Mouse (Mus musculus): ENCODE results near the gene Wnk4. TPM values are rescaled to one million over a fixed set of nuclear protein-coding genes. Genes with fewer than 3 reads are reported as not detected.

Gene Wnk4
- polyA plus RNA-seq, 1 experiment from 2014 or later, result 10.2 TPM

DNA sequence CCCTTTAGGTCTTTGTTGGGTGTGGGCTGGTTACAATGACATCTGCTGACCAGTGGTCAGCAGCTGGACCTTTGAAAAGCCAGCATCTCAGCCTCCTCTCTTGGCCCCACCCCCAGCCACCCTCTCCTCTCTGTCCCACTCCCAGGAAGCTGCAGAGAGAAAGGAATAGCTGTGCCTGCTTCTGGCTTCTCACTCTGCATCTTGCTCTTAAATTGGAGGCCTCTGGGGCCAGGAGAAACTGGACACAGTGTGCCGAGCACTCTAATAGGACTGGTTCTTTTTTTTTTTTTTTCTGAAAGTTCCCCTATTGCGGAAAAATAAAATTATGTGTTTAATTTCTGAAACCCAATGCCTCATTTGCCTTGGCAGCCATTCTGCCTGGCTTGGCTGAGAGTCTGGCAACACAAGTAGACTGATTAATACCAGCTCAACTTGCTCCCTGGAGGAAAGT, 30.3 kb upstream of the Wnk4 start:
- 29% methylated on average over 2 of the region's 2 CpGs for WGBS
- peaks cover 21% of the 10 kb centered on the region for H3K4me1 ChIP-seq
- no peaks in the 10 kb centered on the region for H3K36me3 ChIP-seq
- no peak overlapping the region for H3K27ac ChIP-seq (replicated peaks)
- H3K4me2 ChIP-seq (replicated peaks), result no peak overlapping the region
- no peaks in the 10 kb centered on the region for H3K9me3 ChIP-seq
- H3K9ac ChIP-seq (replicated peaks), result no peak overlapping the region
- H3K27me3 ChIP-seq, result peaks cover 21% of the 10 kb centered on the region
- ATAC-seq (ENCODE audit: low FRiP score, low read depth), result no peak
- H3K4me3 ChIP-seq, result no peak overlapping the region

DNA sequence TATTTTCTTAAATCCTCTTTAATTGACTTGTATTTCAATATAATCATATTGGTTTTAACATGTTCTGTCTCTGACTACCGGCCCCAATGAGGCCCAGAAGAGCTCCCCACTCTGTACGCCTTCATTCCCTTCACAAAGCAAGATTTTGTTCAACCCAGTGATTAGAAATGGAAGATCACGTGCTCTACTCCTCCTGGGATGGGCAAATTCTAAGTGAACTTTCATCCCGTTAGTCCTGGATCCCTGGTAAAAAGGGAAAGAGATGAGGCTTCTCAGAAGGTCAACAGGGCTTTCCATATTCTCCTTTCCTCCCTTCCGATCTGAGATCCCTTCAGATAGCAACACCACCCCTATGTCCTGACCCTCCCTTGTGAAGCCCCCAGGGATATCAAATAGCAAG, 29.8 kb upstream of the Wnk4 start:
- Histone ChIP-seq H3K4me1 (peaks cover 17% of the 10 kb centered on the region), H3K9ac (replicated peaks) (no peak overlapping the region), H3K36me3 (no peaks in the 10 kb centered on the region), H3K27me3 (peaks cover 18% of the 10 kb centered on the region), H3K4me2 (replicated peaks) (no peak overlapping the region), H3K4me3 (no peak overlapping the region), H3K27ac (replicated peaks) (no peak overlapping the region), H3K9me3 (no peaks in the 10 kb centered on the region)
- WGBS, result 14% methylated on average over 5 of the region's 5 CpGs
- no peak for ATAC-seq (ENCODE audit: low FRiP score, low read depth)

GRCm38 (mm10) chr11:101230991-101231871, 29.1 kb upstream of the Wnk4 start:
- Histone ChIP-seq H3K27ac (replicated peaks) (no peak overlapping the region), H3K36me3 (no peaks in the 10 kb centered on the region), H3K4me1 (peaks cover 14% of the 10 kb centered on the region), H3K4me2 (replicated peaks) (no peak overlapping the region), H3K9ac (replicated peaks) (no peak overlapping the region), H3K4me3 (no peak overlapping the region), H3K9me3 (no peaks in the 10 kb centered on the region), H3K27me3 (peaks cover 18% of the 10 kb centered on the region)
- whole genome bisulfite sequencing, result 13% methylated on average over 18 of the region's 18 CpGs
- no peak for ATAC-seq (ENCODE audit: low FRiP score, low read depth)

DNA sequence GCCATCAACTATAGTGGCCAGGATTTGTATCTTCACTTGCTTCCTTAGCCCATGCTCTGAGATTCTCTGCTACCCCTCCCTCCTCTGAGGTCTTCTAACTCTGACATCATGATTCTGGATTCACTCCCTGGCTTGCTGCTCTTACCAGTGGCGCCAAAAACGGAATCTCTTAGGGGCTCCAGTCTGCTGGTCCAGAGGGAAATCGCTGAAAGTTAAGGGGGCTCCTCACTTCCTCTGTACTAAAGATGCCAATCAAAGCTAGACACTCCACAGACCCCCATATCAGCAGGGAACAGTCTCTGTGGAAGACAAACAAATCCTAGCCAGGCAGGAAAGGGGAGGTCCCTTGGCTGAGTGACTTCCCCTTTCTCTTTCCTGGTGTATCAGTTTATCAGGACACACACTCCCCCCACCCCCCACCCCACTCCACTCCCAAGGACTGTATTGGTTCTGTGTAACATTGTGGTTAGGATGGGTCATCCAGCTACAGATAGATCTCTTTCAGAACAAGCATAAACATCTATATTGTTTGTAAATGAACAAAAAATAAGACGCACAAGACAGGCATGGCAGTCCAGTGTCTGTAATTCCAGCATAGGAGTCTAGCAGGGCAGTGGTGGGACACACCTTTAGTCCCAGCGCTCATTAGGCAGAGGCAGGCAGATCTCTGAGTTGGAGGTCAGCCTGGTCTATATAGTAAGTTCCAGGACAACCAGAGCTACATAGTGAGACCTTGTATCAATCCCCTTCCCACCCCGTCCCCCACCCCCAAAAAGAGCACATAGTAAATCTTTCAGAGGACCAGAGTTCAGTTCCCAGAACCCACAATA, 28.1 kb upstream of the Wnk4 start:
- Histone ChIP-seq H3K9ac (replicated peaks) (no peak overlapping the region; the same call in 1 of the 2 replicates), H3K4me3 (no peak overlapping the region), H3K27ac (replicated peaks) (no peak overlapping the region), H3K4me2 (replicated peaks) (no peak overlapping the region), H3K4me1 (peaks cover 11% of the 10 kb centered on the region), H3K36me3 (no peaks in the 10 kb centered on the region), H3K9me3 (no peaks in the 10 kb centered on the region), H3K27me3 (peaks cover 18% of the 10 kb centered on the region)
- WGBS, result 61% methylated on average over 6 of the region's 6 CpGs
- no peak for ATAC-seq (ENCODE audit: low FRiP score, low read depth)

GRCm38 (mm10) chr11:101233240-101233639, 27.1 kb upstream of the Wnk4 start:
- whole genome bisulfite sequencing, result 92% methylated on average over 1 of the region's 1 CpGs
- Histone ChIP-seq H3K4me1 (peaks cover 11% of the 10 kb centered on the region), H3K36me3 (no peaks in the 10 kb centered on the region), H3K27me3 (peaks cover 13% of the 10 kb centered on the region), H3K4me3 (no peak overlapping the region), H3K9me3 (no peaks in the 10 kb centered on the region), H3K4me2 (replicated peaks) (no peak overlapping the region), H3K9ac (replicated peaks) (no peak overlapping the region), H3K27ac (replicated peaks) (no peak overlapping the region)
- no peak for ATAC-seq (ENCODE audit: low FRiP score, low read depth)

DNA sequence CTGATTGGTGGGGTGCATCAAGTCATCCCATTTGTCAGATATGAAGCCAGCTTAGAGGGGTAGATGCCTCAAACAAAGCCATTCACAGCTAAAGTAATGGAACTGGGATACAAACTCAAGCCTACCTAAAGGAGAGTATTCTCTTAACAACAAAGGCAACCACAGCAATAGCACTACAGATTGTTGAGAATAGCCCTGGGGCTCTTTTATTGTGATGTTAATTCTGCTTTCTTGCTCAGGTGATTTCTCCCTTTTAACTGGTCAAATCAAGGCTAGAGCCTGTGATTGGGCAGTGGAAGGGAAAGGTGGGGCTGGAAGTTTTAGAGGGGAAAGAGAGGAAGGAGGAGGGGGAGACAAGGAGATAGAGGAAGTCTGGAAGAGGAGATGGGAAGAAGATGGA, 26.2 kb upstream of the Wnk4 start:
- Histone ChIP-seq H3K4me3 (no peak overlapping the region), H3K9me3 (no peaks in the 10 kb centered on the region), H3K4me2 (replicated peaks) (no peak overlapping the region), H3K27ac (replicated peaks) (no peak overlapping the region), H3K9ac (replicated peaks) (no peak overlapping the region), H3K4me1 (peaks cover 11% of the 10 kb centered on the region), H3K36me3 (no peaks in the 10 kb centered on the region), H3K27me3 (peaks cover 13% of the 10 kb centered on the region)
- ATAC-seq (ENCODE audit: low FRiP score, low read depth), result no peak

DNA sequence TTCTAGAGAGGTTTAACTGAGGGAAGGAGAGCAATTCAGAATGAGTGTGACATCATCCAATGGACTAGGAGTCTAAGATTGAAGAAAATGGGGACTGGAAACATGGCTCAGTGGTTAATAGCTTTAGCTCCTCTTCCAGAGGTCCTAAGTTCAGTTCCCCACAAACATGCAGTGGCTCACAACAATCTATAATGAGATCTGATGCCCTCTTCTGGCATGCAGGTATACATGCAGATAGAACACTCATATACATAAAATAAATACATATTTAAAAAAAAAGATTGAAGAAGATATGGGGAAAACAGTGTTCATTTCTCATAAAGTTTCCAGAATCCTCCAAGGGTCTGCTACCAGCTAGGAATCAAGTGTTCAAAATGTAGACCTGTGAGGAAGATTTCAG, 24.9 kb upstream of the Wnk4 start:
- ATAC-seq (ENCODE audit: low FRiP score, low read depth), result no peak
- H3K27ac ChIP-seq (replicated peaks), result no peak overlapping the region
- peaks cover 10% of the 10 kb centered on the region for H3K4me1 ChIP-seq
- no peak overlapping the region for H3K4me2 ChIP-seq (replicated peaks)
- no peaks in the 10 kb centered on the region for H3K9me3 ChIP-seq
- no peaks in the 10 kb centered on the region for H3K36me3 ChIP-seq
- H3K9ac ChIP-seq (replicated peaks), result no peak overlapping the region
- no peak overlapping the region for H3K4me3 ChIP-seq
- peaks cover 13% of the 10 kb centered on the region for H3K27me3 ChIP-seq

DNA sequence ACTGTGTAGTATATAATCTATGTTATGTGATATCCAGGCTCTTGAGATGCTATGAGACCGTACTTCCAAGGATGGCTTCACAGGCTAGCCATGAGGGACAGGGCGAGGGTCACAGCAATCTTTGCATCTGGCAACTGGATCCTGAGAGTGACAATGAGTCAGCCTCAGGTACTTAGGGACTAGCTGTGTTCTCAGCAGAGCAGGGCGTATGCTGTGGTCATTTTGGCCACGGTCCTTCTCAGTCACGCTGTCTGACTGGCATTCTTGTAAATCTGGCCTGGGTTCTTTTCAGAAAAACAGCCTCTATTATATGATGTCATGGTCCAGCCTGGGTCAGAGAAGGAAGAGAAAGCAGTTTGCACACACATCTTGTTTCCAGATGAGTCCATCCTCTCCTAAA, 23.6 kb upstream of the Wnk4 start:
- no peaks in the 10 kb centered on the region for H3K36me3 ChIP-seq
- no peak overlapping the region for H3K4me2 ChIP-seq (replicated peaks)
- no peak overlapping the region for H3K27ac ChIP-seq (replicated peaks)
- no peak overlapping the region for H3K9ac ChIP-seq (replicated peaks)
- 92% methylated on average over 5 of the region's 5 CpGs for WGBS
- no peaks in the 10 kb centered on the region for H3K4me1 ChIP-seq
- no peak overlapping the region for H3K4me3 ChIP-seq
- peaks cover 4% of the 10 kb centered on the region; the same call in 1 of the 2 replicates for H3K27me3 ChIP-seq
- no peak for ATAC-seq (ENCODE audit: low FRiP score, low read depth)
- H3K9me3 ChIP-seq, result no peaks in the 10 kb centered on the region

DNA sequence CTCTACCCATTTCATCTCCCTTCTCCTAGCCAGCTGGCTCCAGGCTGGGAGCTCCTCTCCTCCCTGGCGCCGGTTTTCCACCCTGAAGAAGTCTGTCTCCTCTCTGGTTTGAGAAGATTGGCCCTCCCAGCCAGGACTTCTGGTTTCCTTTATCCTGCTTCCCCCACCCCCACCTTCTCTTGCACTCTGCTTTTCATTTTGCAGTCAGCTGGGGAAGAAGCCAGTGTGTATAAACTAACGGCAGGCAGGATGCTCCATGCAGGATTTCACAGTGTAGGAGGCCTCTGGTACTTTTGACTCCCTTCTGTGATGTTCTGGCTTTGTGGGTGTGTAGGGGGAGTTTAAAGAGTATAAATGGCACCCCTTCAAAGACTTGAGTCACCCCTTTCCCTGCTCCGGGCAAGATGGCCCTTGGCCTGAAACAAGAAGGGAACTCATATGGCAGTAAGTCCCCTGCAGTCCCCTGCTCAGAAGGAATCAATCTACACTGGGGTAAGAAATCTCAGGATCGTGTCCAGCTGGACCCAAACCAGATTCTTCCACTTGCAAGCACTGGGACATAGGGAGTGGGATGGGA, 22.2 kb upstream of the Wnk4 start:
- Histone ChIP-seq H3K27me3 (no peaks in the 10 kb centered on the region), H3K9ac (replicated peaks) (no peak overlapping the region), H3K36me3 (no peaks in the 10 kb centered on the region), H3K27ac (replicated peaks) (no peak overlapping the region), H3K4me2 (replicated peaks) (no peak overlapping the region), H3K9me3 (no peaks in the 10 kb centered on the region), H3K4me1 (no peaks in the 10 kb centered on the region), H3K4me3 (no peak overlapping the region)
- WGBS, result 55% methylated on average over 5 of the region's 5 CpGs
- ATAC-seq (ENCODE audit: low FRiP score, low read depth), result no peak

GRCm38 (mm10) chr11:101245071-101245470, 15.3 kb upstream of the Wnk4 start:
- H3K4me1 ChIP-seq, result peaks cover 14% of the 10 kb centered on the region; the same call in 1 of the 2 replicates
- H3K27me3 ChIP-seq, result peaks cover 45% of the 10 kb centered on the region
- no peak overlapping the region for H3K9ac ChIP-seq (replicated peaks)
- WGBS, result 46% methylated on average over 4 of the region's 4 CpGs
- no peak overlapping the region for H3K27ac ChIP-seq (replicated peaks)
- H3K4me3 ChIP-seq, result no peak overlapping the region
- no peaks in the 10 kb centered on the region for H3K9me3 ChIP-seq
- H3K4me2 ChIP-seq (replicated peaks), result no peak overlapping the region
- ATAC-seq (ENCODE audit: low FRiP score, low read depth), result no peak
- no peaks in the 10 kb centered on the region for H3K36me3 ChIP-seq

- peaks cover 45% of the 10 kb centered on the region for H3K27me3 ChIP-seq
Measured at GRCm38 (mm10) chr11:101245855-101246701, 14.3 kb upstream of the Wnk4 start, which contains the start of gene Ramp2. Ramp2 (plus strand) TSS chr11:101246028.

More at GRCm38 (mm10) chr11:101245855-101246701, 14.3 kb upstream of the Wnk4 start, which contains the start of gene Ramp2:
- under 1% methylated on average over 63 of the region's 63 CpGs for WGBS
- Histone ChIP-seq H3K9ac (replicated peaks) (peak within 1 kb of the TSS; percentile 73), H3K4me2 (replicated peaks) (peak within 1 kb of the TSS; percentile 85), H3K36me3 (no peaks in the 10 kb centered on the region), H3K9me3 (no peaks in the 10 kb centered on the region), H3K4me3 (peak within 1 kb of the TSS; percentile 54), H3K4me1 (peaks cover 14% of the 10 kb centered on the region; the same call in 1 of the 2 replicates), H3K27ac (replicated peaks) (no peak within 1 kb of the TSS; the same call in 1 of the 2 replicates)
- peak; percentile 68 for ATAC-seq (ENCODE audit: low FRiP score, low read depth)

Measured in midbrain, embryonic 12.5 days (tissue).